Mouse (Mus musculus) kidney, embryonic 15.5 days (tissue): ENCODE results near the gene Hist1h1t. TPM values are rescaled to one million over a fixed set of nuclear protein-coding genes. Genes with fewer than 3 reads are reported as not detected.
"Not testable (repeated sequence)": the region's sequence is repeated elsewhere in the genome, so short reads cannot be mapped to it uniquely, and the experiment has no call there.

Experiments
- ATAC-seq: fragments of 200-750 bp; cut with Nextera tagmentation; replicated peaks from 2 replicates; pipeline ENCODE4 v1.8.0; 2017; ENCODE audit warnings: moderate TSS enrichment; ENCODE audit not compliant: low FRiP score
- H3K27ac ChIP-seq: fragments of 300-500 bp; sonication (generic); 2 replicates; pipeline ENCODE4 v1.5.1; 2015; ENCODE audit warnings: mild to moderate bottlenecking, inconsistent platforms
- H3K27me3 ChIP-seq: fragments of 300-500 bp; sonication (generic); 2 replicates; pipeline ENCODE4 v1.6.1; 2015; ENCODE audit warnings: inconsistent platforms
- H3K36me3 ChIP-seq: fragments of 300-500 bp; sonication (generic); 2 replicates; pipeline ENCODE4 v1.6.1; 2015; ENCODE audit warnings: inconsistent platforms
- H3K4me1 ChIP-seq: fragments of 300-500 bp; sonication (generic); 2 replicates; pipeline ENCODE4 v1.6.1; 2015; ENCODE audit warnings: inconsistent platforms
- H3K4me2 ChIP-seq: fragments of 300-500 bp; sonication (generic); 2 replicates; pipeline ENCODE4 v1.6.1; 2015; ENCODE audit warnings: moderate library complexity, mild to moderate bottlenecking, inconsistent platforms
- H3K4me3 ChIP-seq: fragments of 300-500 bp; sonication (generic); replicated peaks from 2 replicates; pipeline ENCODE4 v1.5.1; 2015; ENCODE audit warnings: mild to moderate bottlenecking, inconsistent platforms
- H3K9ac ChIP-seq: fragments of 300-500 bp; sonication (generic); 2 replicates; pipeline ENCODE4 v1.6.1; 2015; ENCODE audit warnings: mild to moderate bottlenecking, inconsistent platforms
- H3K9me3 ChIP-seq: fragments of 300-500 bp; sonication (generic); replicated peaks from 2 replicates; pipeline ENCODE4 v1.6.1; 2016; ENCODE audit warnings: inconsistent platforms
- WGBS: fragments of 180-500 bp; shearing (Covaris S2); methylation state at CpG from one replicate; pipeline ENCODE4 v1.1.7; 2015; ENCODE audit warnings: mixed read lengths; 5-methylcytosine and 5-hydroxymethylcytosine counted together
- polyA plus RNA-seq: library from polyadenylated mRNA; unstranded; fragments of >200 nt; fragmentation: Nextera tagmentation; extraction: Ambion mirVana; gene quantifications from 2 replicates; pipeline ENCODE4 v1.2.1, GENCODE M21; 2015

Hist1h1t gene
- polyA plus RNA-seq, 1 experiment from 2014 or later = not detected

GRCm38 (mm10) chr13:23702801-23703200 is 7.2 kb downstream of the Hist1h1t start:
- H3K27ac ChIP-seq, H3K9me3 ChIP-seq, H3K9ac ChIP-seq, H3K4me3 ChIP-seq, H3K36me3 ChIP-seq, H3K4me2 ChIP-seq, H3K27me3 ChIP-seq, ATAC-seq: not testable (repeated sequence)
- peaks cover 11% of the 10 kb centered on the region for H3K4me1 ChIP-seq
- 78% methylated on average over 2 of the region's 2 CpGs for WGBS

GRCm38 (mm10) chr13:23705751-23706356 is 10.2 kb downstream of the Hist1h1t start:
- Histone ChIP-seq H3K4me3 (no peak overlapping the region), H3K4me1 (peaks cover 11% of the 10 kb centered on the region), H3K4me2 (no peak overlapping the region), H3K9ac (no peak overlapping the region), H3K9me3 (no peaks in the 10 kb centered on the region), H3K27ac (no peak overlapping the region), H3K27me3 (no peaks in the 10 kb centered on the region), H3K36me3 (no peaks in the 10 kb centered on the region)
- 90% methylated on average over 7 of the region's 7 CpGs for WGBS
- no peak for ATAC-seq

GRCm38 (mm10) chr13:23706771-23707170 is 11.2 kb downstream of the Hist1h1t start:
- Histone ChIP-seq H3K27me3 (no peaks in the 10 kb centered on the region), H3K36me3 (no peaks in the 10 kb centered on the region), H3K4me2 (no peak overlapping the region), H3K4me3 (no peak overlapping the region), H3K9me3 (no peaks in the 10 kb centered on the region), H3K27ac (no peak overlapping the region), H3K4me1 (peaks cover 8% of the 10 kb centered on the region), H3K9ac (no peak overlapping the region)
- WGBS = 95% methylated on average over 12 of the region's 12 CpGs
- no peak for ATAC-seq

GRCm38 (mm10) chr13:23708041-23708440 is 12.4 kb downstream of the Hist1h1t start:
- WGBS = 83% methylated on average over 4 of the region's 4 CpGs
- Histone ChIP-seq H3K4me2 (no peak overlapping the region), H3K4me1 (peaks cover 8% of the 10 kb centered on the region), H3K9ac (no peak overlapping the region), H3K36me3 (no peaks in the 10 kb centered on the region), H3K4me3 (no peak overlapping the region), H3K27ac (no peak overlapping the region), H3K9me3 (no peaks in the 10 kb centered on the region), H3K27me3 (no peaks in the 10 kb centered on the region)
- ATAC-seq = no peak

- WGBS = 68% methylated on average over 4 of the region's 4 CpGs
- Histone ChIP-seq H3K4me2 (no peak overlapping the region), H3K4me3 (no peak overlapping the region), H3K4me1 (peaks cover 8% of the 10 kb centered on the region), H3K9ac (no peak overlapping the region), H3K9me3 (no peaks in the 10 kb centered on the region), H3K27ac (no peak overlapping the region), H3K36me3 (no peaks in the 10 kb centered on the region), H3K27me3 (no peaks in the 10 kb centered on the region)
- no peak for ATAC-seq
These were observed 13.0 kb downstream of the Hist1h1t start for GRCm38 (mm10) chr13:23708654-23709053.

- Histone ChIP-seq H3K27me3 (no peaks in the 10 kb centered on the region), H3K27ac (no peak overlapping the region), H3K4me1 (peaks cover 8% of the 10 kb centered on the region), H3K9me3 (no peaks in the 10 kb centered on the region), H3K4me2 (peak overlapping the region; percentile 73), H3K36me3 (no peaks in the 10 kb centered on the region), H3K4me3 (peak overlapping the region; percentile 46), H3K9ac (peak overlapping the region; percentile 53)
- 23% methylated on average over 15 of the region's 15 CpGs for WGBS
- ATAC-seq = no peak
These were observed 14.2 kb downstream of the Hist1h1t start for GRCm38 (mm10) chr13:23709714-23710373.

- Histone ChIP-seq H3K27ac (0 out of 2 replicates have a peak within 1 kb of the TSS, but pooled peaks have one; percentile 48), H3K4me2 (peak within 1 kb of the TSS; percentile 73), H3K27me3 (no peaks in the 10 kb centered on the region), H3K4me3 (peak within 1 kb of the TSS; percentile 46), H3K9me3 (no peaks in the 10 kb centered on the region), H3K36me3 (no peaks in the 10 kb centered on the region), H3K9ac (peak within 1 kb of the TSS; percentile 53), H3K4me1 (peaks cover 8% of the 10 kb centered on the region)
- peak; percentile 90 for ATAC-seq
- WGBS = 3% methylated on average over 17 of the region's 17 CpGs
These were observed 14.9 kb downstream of the Hist1h1t start, which contains the start of gene Hfe for GRCm38 (mm10) chr13:23710374-23711089. Hfe (minus strand) TSS chr13:23710854.

GRCm38 (mm10) chr13:23716261-23717042 is 20.8 kb downstream of the Hist1h1t start:
- 88% methylated on average over 5 of the region's 5 CpGs for WGBS
- Histone ChIP-seq H3K27ac (no peak overlapping the region), H3K9me3 (no peaks in the 10 kb centered on the region), H3K4me3 (no peak overlapping the region), H3K4me1 (no peaks in the 10 kb centered on the region), H3K27me3 (no peaks in the 10 kb centered on the region), H3K36me3 (no peaks in the 10 kb centered on the region), H3K4me2 (no peak overlapping the region), H3K9ac (no peak overlapping the region)
- ATAC-seq = no peak

- no peak overlapping the region for H3K4me2 ChIP-seq
- H3K9me3 ChIP-seq = no peaks in the 10 kb centered on the region
- no peak overlapping the region for H3K27ac ChIP-seq
- H3K4me3 ChIP-seq = no peak overlapping the region
- no peak for ATAC-seq
- H3K27me3 ChIP-seq = no peaks in the 10 kb centered on the region
- 59% methylated on average over 11 of the region's 11 CpGs for WGBS
- no peak overlapping the region for H3K9ac ChIP-seq
- no peaks in the 10 kb centered on the region for H3K36me3 ChIP-seq
- H3K4me1 ChIP-seq = no peaks in the 10 kb centered on the region
These were observed 21.6 kb downstream of the Hist1h1t start for GRCm38 (mm10) chr13:23717176-23717575.

- not testable (repeated sequence) for ATAC-seq, H3K27me3 ChIP-seq, H3K36me3 ChIP-seq, H3K4me2 ChIP-seq, H3K4me1 ChIP-seq, H3K9me3 ChIP-seq, H3K4me3 ChIP-seq, H3K27ac ChIP-seq, H3K9ac ChIP-seq
- 9% methylated on average over 2 of the region's 2 CpGs for WGBS
These were observed 22.1 kb downstream of the Hist1h1t start for GRCm38 (mm10) chr13:23717593-23718245.

- 71% methylated on average over 4 of the region's 4 CpGs for WGBS
- no peaks in the 10 kb centered on the region for H3K27me3 ChIP-seq
- H3K9me3 ChIP-seq = no peaks in the 10 kb centered on the region
- no peak overlapping the region for H3K4me2 ChIP-seq
- no peak overlapping the region for H3K27ac ChIP-seq
- ATAC-seq = no peak
- no peaks in the 10 kb centered on the region for H3K36me3 ChIP-seq
- H3K9ac ChIP-seq = no peak overlapping the region
- H3K4me1 ChIP-seq = no peaks in the 10 kb centered on the region
- H3K4me3 ChIP-seq = no peak overlapping the region
These were observed 28.6 kb downstream of the Hist1h1t start for GRCm38 (mm10) chr13:23724239-23724638.
